Mouse (Mus musculus): ENCODE measurements around the gene A730049H05Rik.

Gene A730049H05Rik

DNA sequence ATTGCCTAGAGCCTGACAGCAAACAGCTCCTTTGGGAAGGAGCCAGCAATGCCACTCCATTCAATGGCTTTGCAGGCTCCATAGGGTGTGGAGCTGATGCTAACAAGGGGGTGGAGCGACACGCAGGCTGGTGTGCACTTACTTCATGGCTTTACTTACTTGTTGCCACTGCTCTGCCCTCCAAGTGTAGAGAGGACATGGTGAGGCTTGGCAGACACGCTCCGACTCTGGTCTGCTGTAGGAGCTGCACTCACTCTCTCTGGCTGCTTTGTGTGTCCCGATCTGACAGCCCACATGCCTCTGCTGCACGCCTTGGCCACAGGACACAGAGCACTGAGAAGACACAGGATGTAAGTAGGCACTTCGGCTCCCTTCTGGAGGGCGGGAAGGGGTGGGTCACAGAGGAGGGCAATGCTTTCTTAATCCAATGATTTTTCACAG is at the start of gene A730049H05Rik:
Gene A730049H05Rik, plus strand, starts transcription at position 168 of the 441 bp plus-strand sequence.
- DNase-seq (ENCODE audit: low read depth, low spot score), result no peak

DNA sequence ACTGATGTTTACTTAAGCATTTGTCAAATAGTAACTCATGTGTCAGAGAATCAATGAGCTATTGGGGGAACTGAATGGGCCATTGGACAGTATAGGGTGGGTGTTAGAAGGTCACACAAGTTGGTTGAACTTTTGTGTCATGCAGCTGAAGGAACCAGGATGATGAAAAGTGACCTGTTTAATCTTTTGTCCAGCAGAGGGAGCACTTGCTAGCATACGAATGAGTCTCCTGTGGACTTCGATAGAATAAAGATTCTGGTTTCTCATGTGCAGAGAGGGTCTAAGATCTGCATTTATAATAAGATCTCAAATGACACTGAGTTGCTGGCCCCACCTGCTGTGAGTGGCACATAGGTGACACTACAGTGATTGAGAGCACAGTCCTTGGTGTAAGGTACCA is 39.9 kb upstream of the A730049H05Rik start:
- no peak for DNase-seq (ENCODE audit: low read depth, low spot score)

DNA sequence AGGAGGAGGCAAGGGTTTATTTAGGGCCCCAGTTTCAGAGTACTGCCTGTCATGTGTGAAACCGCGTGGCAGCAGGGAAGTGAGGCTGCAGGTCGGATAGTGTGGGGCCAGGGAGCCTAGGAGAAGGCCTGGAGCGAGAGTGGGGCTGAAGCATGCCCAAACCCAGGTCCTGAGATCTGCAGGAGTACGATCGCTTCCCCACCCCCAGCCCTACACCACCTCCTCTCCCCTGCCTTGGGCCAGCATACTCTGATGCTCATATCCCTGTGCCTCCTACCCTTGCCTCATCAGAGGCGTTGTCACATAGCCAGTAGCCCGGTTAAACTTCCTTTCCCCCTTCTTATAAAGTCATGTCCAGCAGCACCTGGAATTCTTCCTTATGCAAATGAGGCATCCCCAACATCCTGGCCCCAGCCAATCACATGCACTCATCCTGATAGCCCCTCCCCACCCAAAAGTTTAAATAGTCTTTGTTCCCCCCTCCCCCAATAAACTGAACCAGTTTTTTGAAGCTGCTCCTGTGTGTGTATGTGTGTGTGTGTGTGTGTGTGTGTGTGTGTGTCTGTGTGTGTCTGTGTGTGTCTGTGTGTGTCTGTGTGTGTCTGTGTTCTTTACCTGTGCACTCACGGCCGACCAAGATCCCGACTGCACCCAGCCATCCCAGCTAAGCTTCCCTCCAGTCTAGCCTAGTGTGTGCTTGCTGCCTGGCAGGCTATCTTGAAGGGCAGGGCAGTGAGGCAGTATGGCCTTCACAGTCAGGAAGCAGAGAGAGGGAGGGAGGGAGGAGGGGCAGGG is 36.9 kb upstream of the A730049H05Rik start:
- no peak for DNase-seq (ENCODE audit: low read depth, low spot score)

DNA sequence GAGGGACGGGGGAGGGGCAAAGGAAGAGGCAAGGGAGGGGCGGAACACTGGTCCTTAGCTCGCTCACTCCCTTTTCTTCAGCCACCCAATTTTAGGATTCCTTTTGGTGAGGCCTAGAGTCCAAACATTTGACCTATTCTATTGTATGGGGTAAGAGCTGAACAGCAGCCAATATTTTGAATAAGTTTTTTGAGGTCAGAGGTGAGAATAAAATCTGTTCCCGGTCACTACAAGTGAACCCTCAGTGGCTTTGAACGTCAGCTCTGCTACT is 36.4 kb upstream of the A730049H05Rik start:
- DNase-seq (ENCODE audit: low read depth, low spot score), result no peak

DNA sequence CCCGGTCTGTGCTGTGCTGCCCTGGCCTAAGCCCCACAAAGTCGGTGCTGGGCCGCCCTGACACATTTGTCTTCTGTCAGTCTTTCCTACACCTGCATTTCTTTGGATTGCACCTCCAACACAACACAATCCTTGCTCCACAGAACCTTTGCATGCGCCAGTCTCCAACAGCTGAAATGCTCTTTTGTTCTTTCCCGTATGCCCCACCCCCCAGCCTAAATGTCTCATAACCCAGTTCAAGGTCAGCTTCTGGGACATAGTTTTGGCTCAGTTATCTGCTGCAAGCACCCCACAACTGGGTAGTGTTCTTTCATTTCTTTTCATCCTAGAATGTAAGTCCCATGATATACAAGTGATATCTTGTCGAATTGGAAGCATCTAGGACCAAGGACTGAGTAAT is 34.8 kb upstream of the A730049H05Rik start:
- DNase-seq (ENCODE audit: low read depth, low spot score), result no peak

DNA sequence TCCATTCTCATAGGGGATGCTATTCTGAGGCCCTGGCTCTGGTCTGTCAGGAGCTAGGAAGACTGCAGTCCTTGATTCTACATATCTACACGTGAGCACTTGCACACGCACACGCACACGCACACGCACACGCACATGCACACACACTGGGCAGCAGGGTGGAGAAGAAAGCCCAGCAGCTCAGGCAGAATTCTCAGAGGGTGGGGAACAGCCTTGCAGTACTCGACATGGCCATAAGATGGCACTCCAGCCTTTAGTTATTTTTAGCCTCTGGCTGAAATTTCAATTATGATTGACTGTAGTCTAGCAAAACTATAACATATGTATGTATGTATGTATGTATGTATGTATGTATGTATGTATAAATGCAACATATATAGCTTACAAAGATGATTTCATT is 31.5 kb upstream of the A730049H05Rik start:
- DNase-seq (ENCODE audit: low read depth, low spot score), result no peak

DNA sequence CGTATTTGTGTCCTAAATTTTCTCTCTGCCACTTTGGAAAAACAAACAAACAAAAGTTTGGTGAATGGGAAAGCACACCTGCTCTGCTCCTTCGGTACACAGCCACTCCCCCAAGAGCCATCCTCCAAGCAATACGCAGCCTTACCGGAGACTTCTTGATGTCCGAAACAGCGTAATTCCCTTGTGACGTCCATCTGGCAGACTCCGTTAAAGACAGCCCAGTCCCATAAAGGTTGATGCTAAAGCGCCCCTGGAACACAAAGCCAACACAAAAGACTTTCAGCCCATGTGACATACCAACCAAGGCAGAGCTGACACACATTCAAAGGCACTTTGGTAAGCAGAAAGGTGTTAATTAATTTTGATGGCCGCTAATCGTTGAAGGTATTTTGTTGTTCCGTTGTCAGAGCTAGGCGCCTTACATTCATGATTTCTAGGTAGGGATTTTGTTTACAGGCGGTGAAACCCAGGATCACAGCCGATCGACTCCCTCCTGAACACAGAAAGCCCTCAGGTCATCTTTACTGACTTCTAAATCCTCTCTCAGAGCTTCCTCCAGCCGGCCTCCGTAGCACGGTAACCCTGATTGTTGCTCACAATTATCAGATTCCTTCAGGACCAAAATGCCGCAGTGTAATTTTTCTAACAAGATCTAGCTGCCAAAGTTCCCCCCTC is 29.4 kb upstream of the A730049H05Rik start:
- DNase-seq (ENCODE audit: low read depth, low spot score), result no peak

DNA sequence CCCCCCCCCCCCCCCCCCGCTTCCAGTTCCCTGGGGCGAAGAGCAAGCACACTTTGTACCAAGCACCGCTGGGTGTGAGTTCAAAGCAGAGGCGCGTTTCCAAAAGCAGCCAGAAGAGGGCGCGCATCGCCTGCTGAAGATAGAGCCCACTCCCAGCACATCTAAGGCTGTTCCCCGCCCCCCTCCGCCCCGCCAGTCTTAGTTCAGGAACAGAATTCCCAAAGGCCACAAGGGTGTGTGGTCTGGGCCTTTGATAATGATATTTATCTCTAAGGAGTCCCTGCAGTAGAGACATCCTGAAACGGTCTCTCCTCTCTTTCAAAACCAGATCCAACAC is 28.9 kb upstream of the A730049H05Rik start:
- DNase-seq (ENCODE audit: low read depth, low spot score), result no peak

DNA sequence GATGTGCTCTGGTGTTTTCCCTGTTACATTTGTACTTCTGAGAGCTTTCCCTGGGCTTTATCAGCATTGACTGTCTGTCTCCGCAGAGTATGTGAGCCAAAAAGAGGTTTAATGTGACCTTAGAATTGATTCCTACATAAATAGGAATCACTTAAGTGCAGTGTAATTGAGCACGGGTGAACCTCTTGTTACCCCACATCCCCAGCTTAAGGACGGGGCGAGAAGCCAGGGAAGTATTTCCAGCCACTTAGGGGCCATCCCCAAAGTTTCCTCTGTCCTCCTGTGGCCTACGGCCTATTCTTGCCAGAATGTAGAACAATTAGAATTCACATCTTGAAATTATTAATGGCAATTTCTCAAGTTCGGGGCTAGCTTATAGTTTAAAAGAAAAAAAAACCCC is 22.5 kb upstream of the A730049H05Rik start:
- DNase-seq (ENCODE audit: low read depth, low spot score), result no peak

DNA sequence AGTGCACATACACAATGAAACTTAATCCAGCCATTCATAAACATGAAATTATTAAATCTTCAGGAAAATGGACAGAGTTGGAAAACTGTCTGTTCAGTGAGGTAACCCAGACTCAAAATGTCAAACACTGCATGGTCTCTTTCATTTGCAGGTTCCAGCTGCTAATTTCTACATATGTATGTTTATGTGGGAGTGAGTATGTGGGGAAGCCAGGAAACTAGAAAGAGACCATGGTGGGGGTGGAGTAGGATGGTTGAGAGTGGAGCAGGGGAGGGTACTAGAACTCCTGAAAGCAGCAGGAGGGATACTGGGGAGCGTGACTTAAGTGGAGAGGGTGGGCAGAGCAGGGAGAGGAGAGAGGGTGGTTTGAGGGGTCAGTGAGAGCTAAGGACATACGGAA is 14.8 kb upstream of the A730049H05Rik start:
- DNase-seq (ENCODE audit: low read depth, low spot score), result no peak

DNA sequence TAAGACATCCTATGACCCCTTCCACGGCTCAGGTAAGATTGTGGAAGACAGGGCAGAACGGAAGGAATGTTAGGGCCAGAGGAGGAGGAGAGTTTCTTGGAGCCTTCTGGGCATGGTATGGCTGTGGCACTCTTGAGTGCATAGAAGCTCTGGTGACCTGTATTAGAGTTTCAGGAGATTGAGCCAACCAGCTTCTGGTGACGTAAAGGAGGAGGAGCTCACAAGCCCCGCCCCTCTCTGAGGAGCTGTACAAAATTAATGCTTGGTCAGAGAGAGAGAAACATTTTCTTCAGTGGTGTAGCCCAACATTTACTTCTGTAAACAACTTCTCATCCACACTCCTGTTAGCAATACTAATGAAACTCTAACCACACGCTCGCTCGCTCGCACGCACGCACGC is 13.9 kb upstream of the A730049H05Rik start:
- no peak for DNase-seq (ENCODE audit: low read depth, low spot score)

DNA sequence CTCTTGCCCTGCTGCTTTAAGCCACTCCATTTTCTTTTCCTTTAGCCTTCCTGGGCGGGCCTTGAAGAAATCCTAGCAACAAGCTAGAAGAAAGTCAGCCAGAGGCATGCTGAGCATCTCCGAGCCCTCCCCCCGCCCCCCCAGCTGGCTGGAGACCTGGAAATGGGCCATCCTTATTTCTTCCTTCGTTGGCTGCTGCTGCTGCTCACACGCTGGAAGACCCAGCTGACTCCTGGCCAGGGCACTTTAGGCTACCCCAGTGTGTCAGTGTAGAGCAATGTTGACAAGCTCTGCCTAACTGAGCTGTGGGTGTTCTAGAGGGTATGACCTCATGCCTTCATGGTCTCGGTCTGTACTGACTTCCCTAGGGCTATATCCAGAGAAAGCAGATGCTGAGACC is 13.1 kb upstream of the A730049H05Rik start:
- DNase-seq (ENCODE audit: low read depth, low spot score), result no peak

DNA sequence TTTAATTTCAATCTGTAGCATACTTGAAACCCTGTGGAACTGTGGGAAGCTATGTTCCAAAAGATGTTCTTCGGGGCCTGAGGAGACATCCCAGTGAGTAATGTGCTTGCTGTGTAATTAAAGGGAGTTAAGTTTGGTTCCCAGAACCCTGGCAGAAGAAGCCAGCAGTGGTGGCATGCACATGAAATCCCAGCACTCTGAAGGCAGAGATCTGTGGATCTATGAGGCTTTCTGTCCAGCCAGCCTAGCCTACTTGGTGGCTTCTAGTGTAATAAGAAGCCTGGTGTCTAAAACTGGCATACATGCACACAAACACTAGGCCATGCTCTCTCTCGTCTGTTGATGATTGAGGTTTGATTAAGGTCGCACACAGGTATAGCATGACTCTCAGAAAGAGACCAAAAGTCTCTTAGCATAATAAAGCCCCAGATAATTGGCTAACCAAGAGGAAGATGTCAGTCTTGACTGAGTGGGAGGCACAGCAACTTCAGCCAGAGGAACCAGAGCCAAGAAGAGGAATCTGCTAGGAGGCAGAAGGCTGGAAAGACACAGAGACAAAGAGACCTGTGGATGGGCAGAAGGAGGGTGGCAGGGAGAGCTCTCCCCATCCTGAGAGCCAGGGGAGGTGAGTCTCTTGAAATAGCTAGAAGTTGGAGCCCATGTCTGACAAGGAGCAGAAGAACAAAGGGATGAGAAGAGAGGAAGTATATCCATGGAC is 11.9 kb upstream of the A730049H05Rik start:
- no peak for DNase-seq (ENCODE audit: low read depth, low spot score)

DNA sequence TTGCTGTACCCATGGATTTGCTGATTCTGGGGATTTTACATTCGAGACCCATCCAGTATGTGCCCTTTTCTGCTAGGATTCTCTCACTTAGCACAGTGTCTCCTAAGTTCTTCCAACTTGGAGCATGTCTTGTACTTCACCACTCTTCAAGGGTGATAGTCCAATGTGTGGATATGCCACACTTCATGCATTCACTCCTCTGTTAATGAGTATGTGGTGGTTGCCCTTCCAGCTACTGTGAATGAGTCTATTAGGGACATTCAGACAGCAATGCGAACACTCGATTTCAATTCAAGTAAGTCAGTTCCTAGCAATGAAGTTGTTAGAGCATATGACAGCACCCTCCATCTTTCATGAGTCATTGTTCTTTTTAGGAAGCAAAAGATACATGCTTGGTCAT is 6.5 kb upstream of the A730049H05Rik start:
- DNase-seq (ENCODE audit: low read depth, low spot score), result no peak

DNA sequence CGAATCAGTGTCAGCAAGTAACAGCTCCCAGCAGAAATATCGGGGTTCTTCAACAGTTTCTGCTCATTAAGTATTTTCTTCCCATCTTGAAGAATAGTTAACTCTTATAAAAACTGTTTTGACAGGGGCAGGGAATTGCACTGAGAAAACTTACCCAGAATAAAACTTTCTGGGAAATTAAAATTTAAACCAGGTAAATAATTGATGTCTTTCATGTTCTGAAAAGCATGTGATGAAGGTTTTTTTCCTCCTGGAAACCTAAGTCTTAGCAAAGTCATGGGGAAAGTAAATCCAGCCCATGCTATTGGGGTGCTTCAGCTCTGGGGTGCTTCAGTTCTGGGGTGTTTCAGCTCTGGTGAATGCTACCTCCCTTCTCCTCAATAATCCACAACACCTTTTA is 5.7 kb upstream of the A730049H05Rik start:
- no peak for DNase-seq (ENCODE audit: low read depth, low spot score)

DNA sequence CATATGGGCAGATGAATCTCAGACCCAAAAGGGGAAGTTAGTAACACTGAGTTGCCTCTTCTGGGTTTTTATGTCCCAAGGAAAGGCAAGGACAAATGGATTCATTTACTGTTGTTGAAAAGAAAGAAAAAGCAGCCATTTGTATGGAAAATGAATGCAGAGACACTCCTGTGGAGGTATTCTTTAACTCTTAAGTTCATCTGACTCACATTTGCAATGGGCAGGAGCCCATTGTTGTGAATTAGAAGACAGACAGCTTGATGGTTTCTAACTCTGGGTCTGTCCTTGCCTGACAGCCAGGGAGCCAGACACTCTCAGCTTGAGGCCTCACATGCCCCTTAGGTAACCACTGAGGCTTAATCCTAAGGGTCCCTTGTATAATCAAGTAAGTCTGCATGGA is 4.7 kb upstream of the A730049H05Rik start:
- DNase-seq (ENCODE audit: low read depth, low spot score), result no peak

DNA sequence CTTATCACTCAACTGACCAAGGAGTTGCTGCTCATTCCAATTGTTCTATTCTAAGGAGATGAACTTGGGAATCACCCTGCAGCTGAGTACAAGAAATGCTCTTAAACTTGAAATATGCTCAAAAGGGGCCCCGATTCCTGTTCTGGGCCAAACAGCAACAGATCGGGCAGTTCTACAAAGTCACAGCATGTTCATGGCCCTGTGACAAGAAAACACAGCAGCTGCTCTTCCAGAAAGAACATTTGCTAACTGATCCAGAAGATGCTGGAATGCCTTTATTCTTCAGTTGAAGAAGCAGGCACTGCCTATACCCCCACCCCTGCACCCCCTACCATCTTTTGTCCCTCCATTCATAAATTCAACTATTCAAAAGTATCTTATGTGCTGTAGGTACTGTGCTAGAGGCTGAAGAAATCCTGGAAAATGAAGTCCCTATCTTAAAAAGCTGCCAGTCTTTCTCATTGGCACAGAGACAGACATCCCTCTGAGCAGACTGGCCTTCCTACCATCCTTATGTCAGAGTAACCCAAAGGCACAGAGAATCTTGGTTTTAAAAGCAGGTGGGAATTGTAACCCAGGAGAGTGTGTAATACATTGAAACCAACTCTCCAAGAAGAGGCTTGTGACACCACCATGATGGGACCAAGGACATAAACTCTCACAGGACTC is 3.4 kb upstream of the A730049H05Rik start:
- no peak for DNase-seq (ENCODE audit: low read depth, low spot score)

DNA sequence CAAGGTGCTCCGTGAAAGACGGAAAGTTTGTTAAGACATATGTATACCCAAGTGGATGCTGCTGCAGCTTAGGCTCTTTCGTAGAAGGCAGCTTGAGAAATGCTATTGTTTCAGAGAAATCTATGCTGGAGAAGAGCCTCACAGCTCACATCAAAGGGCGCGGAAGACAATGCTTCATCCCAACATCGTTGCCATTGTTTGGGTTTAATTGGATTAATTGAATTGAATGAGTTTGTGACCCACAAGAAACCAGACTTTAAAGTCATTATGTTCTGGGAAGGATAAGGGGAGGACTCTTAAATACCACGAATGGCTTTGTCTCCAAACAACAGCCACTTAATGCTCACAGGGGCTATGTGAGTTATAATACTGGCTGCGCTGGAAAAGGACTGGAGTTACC is 1.4 kb downstream of the A730049H05Rik start:
- no peak for DNase-seq (ENCODE audit: low read depth, low spot score)

DNA sequence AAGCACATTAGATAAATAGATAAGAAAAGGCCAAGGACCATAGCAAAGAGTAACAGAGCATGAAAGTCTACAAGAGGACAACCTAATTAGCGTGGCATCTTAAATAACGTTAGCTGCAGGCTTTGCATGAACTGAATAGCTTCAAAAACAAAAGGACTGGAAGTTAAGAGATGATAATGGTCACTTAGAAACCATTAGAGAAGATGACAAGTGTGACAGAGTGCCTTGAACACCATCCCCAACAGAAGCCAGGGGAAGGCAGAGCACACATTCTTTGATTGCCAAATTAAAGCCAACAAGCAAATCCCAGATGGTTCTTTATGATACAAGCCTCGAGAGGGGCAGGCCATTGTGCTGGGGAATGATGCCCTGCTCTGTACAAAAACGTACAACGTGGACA is 5.3 kb downstream of the A730049H05Rik start:
- no peak for DNase-seq (ENCODE audit: low read depth, low spot score)

DNA sequence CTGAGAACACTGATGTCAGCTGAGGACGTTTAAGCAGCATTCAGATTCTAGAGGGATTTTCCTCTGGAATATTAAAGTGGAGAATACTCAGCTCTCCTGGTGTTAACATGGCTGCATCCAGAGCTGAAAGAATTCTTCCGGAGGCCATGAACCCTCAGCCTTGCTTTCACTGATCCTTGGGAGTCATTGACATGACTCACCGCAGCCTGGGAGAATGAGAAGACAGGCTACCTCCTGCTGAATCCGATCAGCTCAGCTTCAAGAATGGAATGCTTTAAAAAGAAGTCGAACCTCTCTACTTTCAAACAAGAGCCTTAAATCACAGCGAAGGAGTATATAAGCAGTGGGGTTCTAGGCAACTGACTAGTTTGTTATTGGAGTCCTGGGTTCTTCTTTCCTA is 5.7 kb downstream of the A730049H05Rik start:
- no peak for DNase-seq (ENCODE audit: low read depth, low spot score)

DNA sequence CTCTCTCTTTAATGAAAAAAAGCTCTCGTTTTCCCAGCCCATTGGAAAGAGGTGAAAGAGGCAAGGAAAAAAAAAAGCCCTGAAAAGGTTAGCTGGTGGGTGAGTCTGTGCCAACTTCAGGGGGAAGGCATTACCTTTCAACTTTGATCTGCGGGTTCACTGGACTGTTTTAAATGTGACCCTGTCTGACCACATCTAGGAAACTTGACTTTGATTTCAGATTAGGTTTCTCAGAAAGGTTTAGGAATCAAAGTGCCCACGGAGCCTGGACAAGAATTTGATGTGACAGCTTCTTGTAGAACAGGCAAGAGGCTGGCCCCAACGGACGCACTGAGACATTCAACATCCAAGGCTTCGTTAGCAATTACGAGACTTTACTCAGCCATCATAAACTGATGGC is 7.7 kb downstream of the A730049H05Rik start:
- no peak for DNase-seq (ENCODE audit: low read depth, low spot score)

DNA sequence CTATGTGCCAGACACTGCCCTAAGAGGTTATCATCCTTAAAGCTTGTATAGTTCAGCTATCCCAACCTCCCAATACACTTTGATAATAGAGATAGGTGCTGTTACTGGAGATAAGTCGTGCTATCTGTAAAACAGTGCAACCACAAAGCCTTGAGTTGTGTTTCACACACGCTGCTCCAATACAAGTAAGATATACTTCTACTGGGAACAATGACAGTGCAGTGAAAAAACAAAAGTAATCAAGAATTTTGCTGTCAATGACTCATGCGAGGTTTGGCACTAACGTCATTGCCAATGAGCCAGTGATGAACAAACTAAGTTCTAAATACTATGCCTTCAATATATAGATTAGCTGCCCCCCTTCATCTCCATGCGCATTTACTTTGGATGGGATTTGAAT is 10.3 kb downstream of the A730049H05Rik start:
- no peak for DNase-seq (ENCODE audit: low read depth, low spot score)
